Mouse (Mus musculus): ENCODE data around the gene Cetn3. TPM values are rescaled to one million over a fixed set of nuclear protein-coding genes. Genes with fewer than 3 reads are reported as not detected.

The Cetn3 gene
- polyA plus RNA-seq, 1 experiment from 2014 or later: 255 TPM

DNA sequence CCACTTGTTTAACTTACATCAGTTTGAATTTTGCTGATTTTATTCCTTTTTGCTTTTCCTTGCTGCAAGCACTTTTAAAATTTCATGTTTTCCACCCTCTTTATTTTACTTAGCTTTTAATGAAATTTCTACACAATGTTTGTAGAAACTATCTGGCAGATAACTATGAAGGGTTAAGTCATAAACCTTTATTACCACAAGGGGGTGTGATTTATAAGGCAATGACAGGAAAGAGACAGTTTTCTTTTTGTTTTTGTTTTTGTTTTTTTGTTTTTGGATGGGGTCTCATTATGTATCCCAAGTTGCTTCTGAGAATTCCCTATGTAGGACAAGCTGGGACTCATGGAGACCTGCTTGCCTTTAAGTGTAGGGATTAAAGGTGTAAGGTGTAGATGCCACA, 39.9 kb downstream of the Cetn3 start:
- no peak for DNase-seq (ENCODE audit: low spot score)

DNA sequence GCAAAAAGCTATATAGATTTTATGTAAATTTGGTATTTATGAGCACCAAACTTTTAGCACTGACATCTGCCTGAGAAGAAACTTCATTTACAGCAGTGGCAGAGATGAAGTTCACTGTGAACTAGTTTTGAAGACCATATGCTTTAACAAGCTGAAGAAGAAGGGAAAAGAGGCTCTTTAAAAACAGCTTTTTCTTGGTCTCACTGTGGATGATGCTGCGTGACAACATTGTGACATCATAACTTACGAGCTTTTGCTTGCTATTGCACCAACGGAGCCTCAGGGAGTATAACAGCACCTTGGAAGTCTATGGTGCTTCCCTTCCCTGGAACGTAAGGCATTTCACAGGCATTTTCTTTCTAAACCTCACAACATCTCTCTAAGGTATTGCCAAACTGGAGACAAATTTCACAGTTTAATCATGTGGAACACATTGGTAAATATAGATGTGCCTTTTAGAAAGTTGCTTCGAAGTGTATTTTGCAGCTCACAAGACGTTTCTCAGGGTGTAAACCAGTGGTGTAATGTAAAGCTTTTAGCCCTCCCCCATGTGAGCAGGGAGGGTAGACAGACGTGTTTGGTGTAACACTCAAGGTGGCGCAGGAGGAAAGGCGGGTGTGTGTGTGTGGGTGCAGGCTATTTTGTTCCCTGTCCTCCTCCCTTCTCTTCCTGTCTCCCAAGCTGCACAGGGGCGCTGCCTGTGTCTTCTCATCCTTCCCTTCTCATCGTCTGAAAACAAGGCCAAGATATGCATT, 41.9 kb downstream of the Cetn3 start:
- no peak for DNase-seq (ENCODE audit: low spot score)

GRCm38 (mm10) chr13:81828486-81828885, 45.6 kb downstream of the Cetn3 start:
- no peak for DNase-seq (ENCODE audit: low spot score)

GRCm38 (mm10) chr13:81831838-81832237, 49.0 kb downstream of the Cetn3 start:
- no peak for DNase-seq (ENCODE audit: low spot score)

DNA sequence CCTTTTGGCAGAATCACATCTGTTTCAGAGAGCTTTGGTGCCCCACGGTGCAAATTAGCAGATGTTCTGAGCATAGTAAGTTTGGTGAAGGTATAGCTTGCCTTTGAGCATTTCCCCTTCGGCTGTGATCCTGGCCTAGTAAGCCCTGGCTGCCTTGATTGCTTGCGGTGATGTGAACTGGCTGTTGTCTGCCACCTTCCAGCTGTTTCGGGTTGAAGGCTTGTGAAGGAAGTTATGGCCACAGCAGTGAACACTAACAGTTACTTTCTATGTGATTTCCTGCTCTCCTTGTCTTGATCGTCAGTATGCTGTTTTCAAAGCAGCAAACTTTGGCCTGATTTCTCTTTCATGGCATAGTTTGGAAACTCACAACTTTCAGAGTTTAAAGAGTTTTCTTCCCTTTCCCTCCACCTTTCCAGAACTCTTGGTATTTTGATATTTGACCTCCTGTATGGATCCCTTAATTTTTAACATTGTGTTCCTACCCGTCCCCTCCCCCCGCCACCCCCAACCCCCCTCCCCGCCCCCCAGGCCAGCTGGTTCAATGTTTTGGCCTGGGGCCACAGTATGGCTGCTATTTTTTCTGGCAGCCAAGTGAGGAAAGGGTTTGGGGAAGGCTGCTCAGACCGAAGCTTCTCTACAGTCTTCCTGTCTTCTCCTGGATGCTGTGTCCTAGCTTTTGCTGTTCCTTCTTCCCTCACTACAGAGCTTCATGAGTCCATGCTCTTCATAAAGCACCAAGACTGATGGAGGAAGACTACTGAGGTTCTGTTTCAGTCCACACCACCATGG, 53.7 kb downstream of the Cetn3 start:
- no peak for DNase-seq (ENCODE audit: low spot score)

DNA sequence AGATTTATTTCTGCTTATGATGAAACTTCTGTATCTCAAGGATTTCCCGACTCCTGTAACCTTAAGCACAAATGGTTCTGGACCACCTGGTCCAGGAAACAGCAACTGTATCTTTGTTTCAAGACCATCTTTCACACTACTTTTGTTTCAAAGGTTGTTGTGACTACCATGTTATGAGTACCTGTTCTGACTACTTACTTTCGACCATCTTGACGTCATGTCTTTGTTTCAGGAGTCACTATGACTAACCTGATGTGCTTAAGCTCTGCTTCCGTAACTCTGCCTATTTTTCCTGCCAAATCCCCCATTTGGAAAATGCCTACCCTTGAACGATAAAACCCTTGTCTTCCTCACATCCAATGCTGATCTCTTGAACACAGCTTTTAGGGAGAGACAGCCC, 55.1 kb downstream of the Cetn3 start:
- no peak for DNase-seq (ENCODE audit: low spot score)

DNA sequence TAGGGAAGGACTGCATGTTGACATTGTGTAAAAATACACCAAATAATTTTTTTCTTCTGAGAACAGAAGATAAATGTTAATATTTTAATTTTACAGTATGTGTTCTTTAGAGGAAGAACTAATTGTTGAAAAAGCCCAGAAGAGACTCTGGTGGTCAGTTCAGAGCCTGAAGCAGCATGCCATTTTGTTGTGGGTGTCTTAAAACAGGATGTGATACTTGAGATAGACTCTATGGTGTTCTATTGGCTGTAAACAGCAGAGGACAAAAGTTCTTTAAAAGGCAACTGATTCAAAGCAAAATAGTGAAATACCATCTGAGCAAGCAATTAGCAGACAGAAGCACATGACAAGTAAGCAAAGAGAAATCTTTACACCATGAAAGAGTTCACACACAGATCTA, 56.1 kb downstream of the Cetn3 start:
- DNase-seq (ENCODE audit: low spot score): no peak

- DNase-seq (ENCODE audit: low spot score): no peak
Measured at GRCm38 (mm10) chr13:81840246-81840645, 57.4 kb downstream of the Cetn3 start.

DNA sequence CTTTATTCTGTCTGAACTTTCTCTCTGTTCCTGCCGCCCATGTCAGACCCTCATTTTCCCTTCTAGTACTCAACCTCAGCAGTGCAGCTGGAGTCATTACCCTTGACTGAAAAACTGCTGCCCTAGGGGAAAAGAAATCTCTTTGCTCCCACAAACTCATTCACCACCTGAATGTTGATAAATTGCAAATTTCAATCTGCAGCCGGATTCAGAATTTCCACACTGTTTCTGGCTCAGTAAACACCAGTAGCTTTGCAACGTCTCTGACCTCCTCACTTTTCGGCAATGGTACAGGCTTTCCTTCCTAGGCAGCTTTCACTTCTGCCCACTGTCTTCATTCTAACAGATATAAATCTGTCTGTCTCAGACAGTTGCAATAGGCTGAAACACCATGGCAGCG, 57.8 kb downstream of the Cetn3 start:
- DNase-seq (ENCODE audit: low spot score): no peak

GRCm38 (mm10) chr13:81842278-81842677, 59.4 kb downstream of the Cetn3 start:
- DNase-seq (ENCODE audit: low spot score): no peak

Other genes starting within 250 kb of the Cetn3 start
- 0.55 and 0.57 TPM in 2 replicates for gene Adgrv1, start 149.9 kb upstream of the Cetn3 start, polyA plus RNA-seq (2015; fragmentation: Nextera tagmentation; extraction: Ambion mirVana)
- 18.9 and 20.9 TPM in 2 replicates for gene Lysmd3, start 125.4 kb upstream of the Cetn3 start, polyA plus RNA-seq (2015; fragmentation: Nextera tagmentation; extraction: Ambion mirVana)
- gene Polr3g, start 72.1 kb upstream of the Cetn3 start, polyA plus RNA-seq (2015; fragmentation: Nextera tagmentation; extraction: Ambion mirVana): 12.8 and 13.6 TPM in 2 replicates
- 10.1 and 11.9 TPM in 2 replicates for gene Mblac2, start 71.7 kb upstream of the Cetn3 start, polyA plus RNA-seq (2015; fragmentation: Nextera tagmentation; extraction: Ambion mirVana)